Mouse (Mus musculus): ENCODE data around the gene Nrbp1.
"Not testable (repeated sequence)": the region's sequence is repeated elsewhere in the genome, so short reads cannot be mapped to it uniquely, and the experiment has no call there.

The Nrbp1 gene

GRCm38 (mm10) chr5:31204421-31204820 lies 36.2 kb upstream of the Nrbp1 start:
- peak in 1 of 2 experiments; percentile 27 for DNase-seq (ENCODE audit: low spot score in 2 of 2)

GRCm38 (mm10) chr5:31216554-31216953 lies 24.1 kb upstream of the Nrbp1 start:
- DNase-seq (ENCODE audit: low spot score in 2 of 2), result not testable (repeated sequence)

GRCm38 (mm10) chr5:31218294-31218693 lies 22.4 kb upstream of the Nrbp1 start:
- DNase-seq (ENCODE audit: low spot score in 2 of 2), result no peak

- DNase-seq (ENCODE audit: low spot score in 2 of 2), result peak in 1 of 2 experiments; percentile 39
Measured at GRCm38 (mm10) chr5:31219070-31219469, 21.6 kb upstream of the Nrbp1 start.

DNA sequence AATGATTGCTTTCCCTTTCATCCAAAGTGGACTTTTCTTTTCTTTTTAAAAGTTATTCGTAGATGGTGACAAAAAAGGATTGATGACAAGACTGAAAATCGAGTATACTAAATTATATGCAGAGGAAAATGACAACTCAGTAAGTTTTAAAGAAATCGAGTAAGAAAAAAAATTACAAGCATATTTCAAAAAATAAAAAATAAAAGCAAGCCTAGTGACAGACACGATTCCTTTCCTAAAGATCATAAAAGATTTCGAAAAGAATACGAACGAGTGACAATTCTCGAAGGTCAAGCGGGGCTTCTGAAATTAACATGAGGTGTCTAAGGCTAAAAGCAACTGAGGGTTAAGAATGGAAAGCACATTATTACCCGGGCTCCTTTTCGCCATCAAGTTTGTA lies 21.2 kb upstream of the Nrbp1 start:
- no peak for DNase-seq (ENCODE audit: low spot score in 2 of 2)

GRCm38 (mm10) chr5:31219911-31220447 lies 20.7 kb upstream of the Nrbp1 start:
- DNase-seq (ENCODE audit: low spot score in 2 of 2), result peak; percentile 70

DNA sequence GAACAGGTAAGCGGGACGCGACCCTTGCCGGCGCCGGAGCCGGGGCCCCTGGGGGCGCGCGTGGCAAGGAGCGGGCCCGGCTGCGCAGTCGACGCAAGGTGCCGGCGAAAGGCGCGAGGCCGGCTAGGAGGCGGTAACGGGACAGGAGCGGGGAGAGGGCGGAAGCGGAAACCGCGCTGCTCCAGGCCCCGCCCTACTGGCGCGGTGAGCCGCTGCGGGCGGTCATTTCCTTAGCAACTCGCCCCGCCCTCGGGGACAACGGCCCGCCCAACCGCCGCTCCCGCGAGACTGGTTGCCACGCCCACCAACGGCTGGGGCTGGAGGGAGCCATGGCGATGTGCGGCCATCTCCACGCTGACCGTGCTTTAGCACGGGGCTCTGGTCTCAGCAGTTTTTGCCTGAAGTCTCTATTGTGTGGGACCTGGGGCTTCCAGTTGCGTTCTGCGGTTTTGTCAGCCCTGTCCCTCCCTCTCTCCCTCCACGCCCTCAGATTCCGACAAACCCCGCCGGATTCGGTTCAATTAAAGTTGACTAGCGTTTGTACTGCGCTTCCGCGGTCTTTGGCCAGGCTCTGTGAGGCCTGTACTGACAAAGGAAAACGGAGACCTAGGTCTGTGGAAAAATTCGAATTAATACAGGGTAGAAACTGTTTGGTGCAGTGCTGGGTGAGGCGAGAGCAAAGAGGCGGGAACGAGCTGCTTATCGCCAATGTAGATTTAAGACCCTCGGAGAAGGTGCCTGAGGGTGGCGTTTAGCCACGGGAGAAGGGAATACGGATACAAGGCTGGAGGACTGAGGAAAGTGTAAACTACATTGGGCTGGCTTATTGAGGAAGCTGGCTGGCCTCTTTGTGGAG lies 20.0 kb upstream of the Nrbp1 start, which contains the start of gene Ppm1g:
TSS of gene Ppm1g (minus strand) at position 240 of the 856 bp plus-strand sequence.
- DNase-seq (ENCODE audit: low spot score in 2 of 2), result peak; percentile 97

DNA sequence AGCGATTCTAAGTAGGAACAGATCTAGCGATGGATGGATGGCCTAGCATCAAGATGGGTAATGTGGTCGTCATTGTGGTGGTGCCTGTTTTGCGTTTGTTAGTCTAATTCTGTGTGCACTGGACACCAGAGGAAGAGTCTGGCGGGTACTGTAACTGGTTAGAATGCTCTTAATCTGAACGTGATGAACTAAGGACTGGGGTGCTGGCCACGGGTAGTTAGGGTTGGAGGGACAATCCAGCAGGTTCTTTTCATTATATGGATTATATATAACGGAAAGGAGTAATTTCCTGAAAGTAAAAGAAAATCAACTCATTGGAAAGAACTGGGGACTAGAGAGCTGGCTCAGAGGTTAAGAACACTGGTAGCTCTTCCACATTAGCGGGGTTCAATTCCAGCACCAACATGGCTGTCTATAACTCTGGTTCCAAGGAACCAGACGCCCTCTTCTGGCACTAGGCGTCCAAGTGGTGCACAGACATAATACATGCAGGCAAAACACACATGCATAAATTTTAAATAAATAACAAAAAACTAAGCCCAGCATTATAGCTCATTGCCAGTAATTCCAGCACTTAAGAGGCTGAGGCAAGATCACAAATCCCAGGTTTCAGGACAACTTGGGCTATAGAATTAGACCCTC lies 19.2 kb upstream of the Nrbp1 start:
- peak; percentile 70 for DNase-seq (ENCODE audit: low spot score in 2 of 2)

DNA sequence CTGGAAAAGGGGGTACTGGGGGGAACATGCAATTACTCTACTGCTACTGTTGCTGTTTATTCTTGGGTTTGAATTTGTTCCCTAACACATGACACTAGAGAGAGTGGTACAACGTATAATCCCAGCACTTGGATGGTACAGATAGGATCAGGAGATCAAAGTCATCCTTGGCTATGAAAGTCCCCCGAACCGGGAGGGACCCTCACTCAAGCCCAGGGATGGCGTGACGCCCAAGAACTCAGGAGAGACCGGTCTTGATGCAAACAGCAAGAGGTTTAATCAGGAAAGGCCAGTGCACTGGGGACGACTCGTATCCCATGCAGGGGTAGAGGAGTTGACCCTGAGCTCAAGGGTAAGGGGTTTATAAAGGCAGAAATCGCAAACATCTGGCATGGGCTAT lies 18.0 kb upstream of the Nrbp1 start:
- peak in 1 of 2 experiments; percentile 36 for DNase-seq (ENCODE audit: low spot score in 2 of 2)

DNA sequence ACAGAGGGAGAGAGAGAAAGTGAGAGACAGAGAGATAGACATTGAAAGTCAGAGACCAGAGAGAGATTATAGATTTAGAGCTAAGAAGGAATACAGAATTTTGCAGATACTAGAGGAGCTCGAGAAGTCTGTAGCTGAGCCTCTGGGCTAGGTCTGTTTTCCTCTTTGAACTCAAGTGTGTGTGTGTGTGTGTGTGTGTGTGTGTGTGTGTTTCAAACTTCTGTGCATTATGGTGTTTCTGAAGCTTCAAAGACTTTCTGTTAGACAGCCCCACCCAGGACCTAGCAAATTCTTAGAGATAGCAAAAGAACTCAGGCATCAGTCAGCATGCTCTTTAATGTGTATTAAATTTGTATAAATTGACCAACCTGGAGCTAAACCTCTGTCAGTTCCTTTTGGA lies 14.0 kb upstream of the Nrbp1 start:
- no peak for DNase-seq (ENCODE audit: low spot score in 2 of 2)

DNA sequence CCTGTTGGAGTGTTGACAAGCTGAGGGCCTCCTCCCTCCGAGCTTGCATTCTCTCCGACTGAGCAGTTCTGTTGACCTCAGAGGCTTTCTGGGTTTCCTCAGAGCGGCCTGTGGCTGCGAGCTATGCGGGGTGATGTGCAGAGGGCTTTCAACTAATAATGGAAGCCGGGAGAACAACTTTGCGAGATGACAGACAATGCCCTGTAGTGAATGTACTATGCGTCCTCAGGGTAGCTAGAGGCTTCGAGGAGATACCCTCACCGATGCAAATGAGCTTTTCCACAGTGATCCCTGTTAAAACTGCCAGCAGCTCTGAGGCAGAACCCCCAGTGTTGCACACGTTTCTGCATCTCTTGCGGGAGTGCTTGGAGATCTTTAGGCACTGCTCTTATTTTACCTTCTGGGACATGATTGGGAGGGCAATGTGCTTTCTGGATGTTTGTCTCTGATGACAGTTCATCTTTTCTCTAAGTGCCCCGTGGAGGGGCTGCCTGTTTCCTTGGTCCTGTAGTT lies 914 bp downstream of the Nrbp1 start:
- DNase-seq (ENCODE audit: low spot score in 2 of 2), result peak in 1 of 2 experiments; percentile 34

DNA sequence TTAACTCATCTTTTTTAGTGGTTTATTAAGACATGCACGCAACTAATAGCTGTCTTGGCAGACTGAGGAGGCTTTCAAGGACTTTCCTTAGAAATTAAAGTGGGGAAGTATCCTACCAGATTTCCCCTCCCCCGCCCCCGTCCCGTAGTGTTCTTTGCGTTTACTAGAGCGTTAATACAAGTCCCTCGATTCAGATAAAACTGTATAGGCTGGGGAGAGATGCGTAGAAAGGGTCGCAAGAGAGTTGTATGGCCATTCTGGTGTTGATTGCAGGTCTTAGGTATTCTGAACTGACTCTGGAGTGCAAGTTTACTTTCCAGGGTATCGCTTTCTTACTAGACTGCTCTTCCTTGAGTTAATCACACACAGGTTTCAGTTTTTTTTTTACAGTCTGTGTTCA lies 1.5 kb downstream of the Nrbp1 start:
- DNase-seq (ENCODE audit: low spot score in 2 of 2), result peak in 1 of 2 experiments; percentile 13

- peak in 1 of 2 experiments; percentile 27 for DNase-seq (ENCODE audit: low spot score in 2 of 2)
Measured at GRCm38 (mm10) chr5:31250716-31251115, 10.1 kb downstream of the Nrbp1 start.

DNA sequence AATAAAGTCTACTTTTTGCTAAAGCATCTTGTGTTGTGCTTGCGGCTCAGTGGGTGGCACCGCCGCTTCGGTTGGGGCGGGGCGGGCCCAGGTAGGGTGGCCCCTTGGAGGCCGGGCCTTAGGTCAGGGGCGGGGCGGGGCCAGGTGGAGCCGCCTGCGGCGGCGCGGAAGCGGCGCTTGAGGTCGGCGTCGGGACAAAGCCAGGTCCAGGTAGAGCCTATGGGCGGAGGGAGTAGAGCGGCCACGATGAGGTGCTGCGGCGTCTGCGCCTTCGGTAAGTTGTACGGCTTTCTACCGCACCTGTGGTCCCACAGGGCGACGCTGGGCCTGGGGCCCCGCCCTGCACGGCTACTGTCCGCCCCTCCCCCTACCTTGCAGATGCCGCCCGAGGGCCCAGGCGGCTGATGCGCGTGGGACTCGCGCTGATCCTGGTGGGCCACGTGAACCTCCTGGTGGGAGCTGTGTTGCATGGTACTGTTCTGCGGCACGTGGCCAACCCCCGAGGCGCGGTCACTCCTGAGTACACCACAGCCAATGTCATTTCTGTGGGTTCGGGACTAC lies 11.0 kb downstream of the Nrbp1 start, which contains the start of gene Krtcap3:
TSS of gene Krtcap3 (plus strand) at position 151 of the 561 bp plus-strand sequence.
- DNase-seq (ENCODE audit: low spot score in 2 of 2), result peak; percentile 48 to 51

GRCm38 (mm10) chr5:31252151-31252550 lies 11.5 kb downstream of the Nrbp1 start:
- no peak for DNase-seq (ENCODE audit: low spot score in 2 of 2)

DNA sequence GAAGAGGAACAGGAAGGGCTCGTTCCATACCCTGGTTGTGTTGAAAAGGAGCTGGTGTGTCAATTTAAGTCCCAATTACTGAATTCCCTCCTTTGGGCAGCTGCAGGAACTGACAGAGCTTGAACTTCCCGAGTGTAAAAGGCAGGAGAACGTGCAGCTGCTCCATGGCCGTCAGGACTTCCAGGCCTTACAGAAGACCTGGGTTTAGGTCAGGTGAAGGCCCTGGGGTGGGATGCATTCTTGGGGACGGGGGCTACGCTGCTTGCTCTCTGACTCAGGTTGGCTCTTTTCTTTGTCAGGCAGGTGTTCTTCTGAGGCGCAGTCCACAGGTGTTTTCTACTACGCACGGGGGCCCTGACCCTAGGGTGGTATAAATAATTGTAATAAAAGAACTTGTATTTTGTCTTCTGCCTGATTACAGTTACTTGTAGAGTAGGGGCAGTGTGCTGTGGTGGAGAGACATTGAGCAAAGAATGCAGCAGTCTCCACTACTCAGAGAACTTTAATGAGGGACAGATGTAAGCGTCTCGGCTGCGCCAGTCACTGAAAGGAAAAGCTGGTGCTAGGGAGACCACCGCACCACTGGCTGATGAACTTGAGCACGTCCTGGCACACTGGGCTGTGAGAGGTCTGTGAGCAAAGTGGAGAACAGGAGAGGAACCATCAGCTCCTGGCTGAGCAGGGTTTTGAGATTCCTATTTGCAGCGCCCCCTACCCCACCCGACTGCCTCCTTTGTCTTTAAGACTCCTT lies 12.3 kb downstream of the Nrbp1 start:
- peak in 1 of 2 experiments; percentile 21 for DNase-seq (ENCODE audit: low spot score in 2 of 2)

GRCm38 (mm10) chr5:31253806-31254205 lies 13.1 kb downstream of the Nrbp1 start:
- no peak for DNase-seq (ENCODE audit: low spot score in 2 of 2)

DNA sequence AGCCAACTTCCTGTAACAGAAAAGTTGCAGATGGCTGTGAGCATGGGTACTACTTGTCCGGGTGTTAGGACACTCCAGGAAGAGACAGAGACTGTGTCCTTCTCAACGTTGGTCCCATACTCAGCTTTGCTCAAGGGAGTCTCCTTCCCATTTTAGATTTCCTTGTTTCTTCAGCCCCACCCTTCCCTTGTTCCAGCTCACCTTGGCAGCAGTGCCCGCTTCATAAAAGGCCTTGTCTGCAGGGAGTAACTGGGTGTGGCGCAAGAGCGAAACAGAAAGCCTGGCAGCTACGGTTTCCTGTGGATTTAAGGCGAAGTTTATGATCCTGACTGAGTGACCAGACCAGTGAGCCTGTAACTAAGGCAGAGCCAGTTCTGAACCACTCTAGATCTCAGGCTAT lies 13.8 kb downstream of the Nrbp1 start:
- peak in 1 of 2 experiments; percentile 19 for DNase-seq (ENCODE audit: low spot score in 2 of 2)

GRCm38 (mm10) chr5:31254901-31255300 lies 14.2 kb downstream of the Nrbp1 start:
- DNase-seq (ENCODE audit: low spot score in 2 of 2), result no peak

DNA sequence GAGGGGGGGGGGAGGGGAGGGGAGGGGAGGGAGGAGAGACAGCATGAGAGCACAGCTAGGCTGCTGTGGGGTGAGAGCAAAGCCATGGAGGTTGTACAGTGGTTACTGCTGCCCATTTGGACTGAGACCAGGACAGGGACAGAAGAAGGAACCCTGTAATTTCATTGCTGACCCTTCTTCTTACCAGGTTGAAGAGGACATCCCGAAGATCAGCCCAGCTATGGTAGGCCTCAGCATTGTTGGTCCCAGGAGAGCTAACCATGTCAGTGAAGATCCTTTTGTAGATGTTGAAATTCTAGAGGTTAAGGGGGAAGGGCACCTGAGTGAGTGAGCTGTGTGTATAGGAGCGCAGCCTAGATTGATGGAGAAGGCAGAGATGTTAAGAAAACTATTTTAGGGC lies 14.7 kb downstream of the Nrbp1 start:
- DNase-seq (ENCODE audit: low spot score in 2 of 2), result peak in 1 of 2 experiments; percentile 18

GRCm38 (mm10) chr5:31255971-31256370 lies 15.3 kb downstream of the Nrbp1 start:
- no peak for DNase-seq (ENCODE audit: low spot score in 2 of 2)
